Mouse (Mus musculus): Measurements from ENCODE around the gene Arhgap18.
"Not testable (repeated sequence)": the region's sequence is repeated elsewhere in the genome, so short reads cannot be mapped to it uniquely, and the experiment has no call there.

The Arhgap18 gene

GRCm38 (mm10) chr10:26895726-26896125, 142.5 kb downstream of the Arhgap18 start:
- no peak for DNase-seq (ENCODE audit: low read depth, low spot score)

GRCm38 (mm10) chr10:26900426-26900825, 147.2 kb downstream of the Arhgap18 start:
- DNase-seq (ENCODE audit: low read depth, low spot score): no peak

GRCm38 (mm10) chr10:26903781-26904180, 150.6 kb downstream of the Arhgap18 start:
- DNase-seq (ENCODE audit: low read depth, low spot score): no peak

GRCm38 (mm10) chr10:26911176-26911575, 158.0 kb downstream of the Arhgap18 start:
- DNase-seq (ENCODE audit: low read depth, low spot score): no peak

GRCm38 (mm10) chr10:26912112-26912797, 159.0 kb downstream of the Arhgap18 start:
- DNase-seq (ENCODE audit: low read depth, low spot score): no peak

- no peak for DNase-seq (ENCODE audit: low read depth, low spot score)
Measured at GRCm38 (mm10) chr10:26912807-26913206, 159.6 kb downstream of the Arhgap18 start.

GRCm38 (mm10) chr10:26919307-26919977, 166.2 kb downstream of the Arhgap18 start:
- DNase-seq (ENCODE audit: low read depth, low spot score): peak; percentile 49

- DNase-seq (ENCODE audit: low read depth, low spot score): no peak
Measured at GRCm38 (mm10) chr10:26920383-26920979, 167.3 kb downstream of the Arhgap18 start.

- not testable (repeated sequence) for DNase-seq (ENCODE audit: low read depth, low spot score)
Measured at GRCm38 (mm10) chr10:26936056-26936455, 182.8 kb downstream of the Arhgap18 start.

GRCm38 (mm10) chr10:26938464-26938863, 185.2 kb downstream of the Arhgap18 start:
- DNase-seq (ENCODE audit: low read depth, low spot score): not testable (repeated sequence)

- DNase-seq (ENCODE audit: low read depth, low spot score): no peak
Measured at GRCm38 (mm10) chr10:26939549-26939948, 186.3 kb downstream of the Arhgap18 start.

- no peak for DNase-seq (ENCODE audit: low read depth, low spot score)
Measured at GRCm38 (mm10) chr10:26948331-26948730, 195.1 kb downstream of the Arhgap18 start.

GRCm38 (mm10) chr10:26949667-26950066, 196.4 kb downstream of the Arhgap18 start:
- DNase-seq (ENCODE audit: low read depth, low spot score): no peak

GRCm38 (mm10) chr10:26950448-26950847, 197.2 kb downstream of the Arhgap18 start:
- DNase-seq (ENCODE audit: low read depth, low spot score): no peak

- no peak for DNase-seq (ENCODE audit: low read depth, low spot score)
Measured at GRCm38 (mm10) chr10:26958513-26958912, 205.3 kb downstream of the Arhgap18 start.
